Mouse (Mus musculus): ENCODE measurements around the gene Htr5b. TPM values are rescaled to one million over a fixed set of nuclear protein-coding genes. Genes with fewer than 3 reads are reported as not detected.

The Htr5b gene
- polyA plus RNA-seq, 1 experiment from 2014 or later, result not detected

DNA sequence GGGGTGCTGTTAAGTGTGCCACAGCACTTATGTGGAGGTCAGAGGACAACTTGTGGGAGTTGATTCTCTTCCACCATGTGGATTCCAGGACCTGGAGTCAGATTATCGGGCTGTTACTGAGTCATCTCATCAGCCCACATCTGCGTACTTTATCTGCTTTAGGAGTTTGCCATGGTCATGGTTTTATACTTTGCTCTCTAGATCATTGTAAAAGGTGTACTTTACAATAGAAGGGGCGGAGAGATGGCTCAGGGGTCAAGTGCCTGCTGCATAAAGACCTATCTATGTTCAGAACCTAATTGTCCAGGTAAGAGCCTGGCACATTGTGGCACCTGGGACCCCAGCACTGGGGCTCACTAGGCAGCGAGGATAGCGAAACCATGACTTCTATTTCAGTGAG, 48.9 kb downstream of the Htr5b start:
- Histone ChIP-seq H3K36me3 (peaks cover 14% of the 10 kb centered on the region; the same call in 1 of the 2 replicates), H3K4me1 (no peaks in the 10 kb centered on the region), H3K27ac (no peak overlapping the region), H3K9ac (no peak overlapping the region), H3K27me3 (no peaks in the 10 kb centered on the region), H3K9me3 (no peaks in the 10 kb centered on the region), H3K4me2 (no peak overlapping the region), H3K4me3 (no peak overlapping the region)
- no peak for ATAC-seq (ENCODE audit: borderline replicate concordance, extremely low read depth, low FRiP score, low TSS enrichment)
- WGBS, result 93% methylated on average over 5 of the region's 5 CpGs

GRCm38 (mm10) chr1:121478284-121478980, 49.8 kb downstream of the Htr5b start:
- WGBS, result 73% methylated on average over 12 of the region's 12 CpGs
- no peaks in the 10 kb centered on the region for H3K9me3 ChIP-seq
- no peaks in the 10 kb centered on the region for H3K27me3 ChIP-seq
- no peak for ATAC-seq (ENCODE audit: borderline replicate concordance, extremely low read depth, low FRiP score, low TSS enrichment)
- no peak overlapping the region for H3K4me3 ChIP-seq
- H3K9ac ChIP-seq, result no peak overlapping the region
- peaks cover 14% of the 10 kb centered on the region; the same call in 1 of the 2 replicates for H3K36me3 ChIP-seq
- H3K4me1 ChIP-seq, result no peaks in the 10 kb centered on the region
- H3K27ac ChIP-seq, result no peak overlapping the region
- no peak overlapping the region for H3K4me2 ChIP-seq

DNA sequence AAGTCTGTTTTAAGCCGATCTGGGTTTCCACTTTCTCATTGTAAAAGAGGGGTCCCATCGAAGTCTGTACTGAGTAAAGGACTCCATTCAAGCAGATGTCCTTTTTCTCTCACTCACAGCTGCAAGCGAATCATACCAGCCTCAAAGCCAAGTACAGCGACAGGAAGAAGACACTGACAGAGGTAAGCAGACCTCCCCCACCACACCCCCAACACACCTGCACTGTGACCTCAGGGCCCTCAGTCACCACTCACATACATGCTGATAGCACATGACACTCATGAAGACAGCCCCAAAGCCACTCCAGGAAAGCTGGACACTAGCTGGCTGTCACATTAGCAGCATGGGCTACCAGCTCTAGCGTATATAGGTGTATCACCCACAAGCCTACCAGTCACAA, 50.5 kb downstream of the Htr5b start:
- 93% methylated on average over 5 of the region's 5 CpGs for WGBS
- no peak overlapping the region for H3K27ac ChIP-seq
- no peaks in the 10 kb centered on the region for H3K4me1 ChIP-seq
- no peak overlapping the region for H3K9ac ChIP-seq
- H3K4me2 ChIP-seq, result no peak overlapping the region
- ATAC-seq (ENCODE audit: borderline replicate concordance, extremely low read depth, low FRiP score, low TSS enrichment), result no peak
- no peak overlapping the region for H3K4me3 ChIP-seq
- H3K9me3 ChIP-seq, result no peaks in the 10 kb centered on the region
- H3K36me3 ChIP-seq, result peaks cover 13% of the 10 kb centered on the region; the same call in 1 of the 2 replicates
- no peaks in the 10 kb centered on the region for H3K27me3 ChIP-seq

DNA sequence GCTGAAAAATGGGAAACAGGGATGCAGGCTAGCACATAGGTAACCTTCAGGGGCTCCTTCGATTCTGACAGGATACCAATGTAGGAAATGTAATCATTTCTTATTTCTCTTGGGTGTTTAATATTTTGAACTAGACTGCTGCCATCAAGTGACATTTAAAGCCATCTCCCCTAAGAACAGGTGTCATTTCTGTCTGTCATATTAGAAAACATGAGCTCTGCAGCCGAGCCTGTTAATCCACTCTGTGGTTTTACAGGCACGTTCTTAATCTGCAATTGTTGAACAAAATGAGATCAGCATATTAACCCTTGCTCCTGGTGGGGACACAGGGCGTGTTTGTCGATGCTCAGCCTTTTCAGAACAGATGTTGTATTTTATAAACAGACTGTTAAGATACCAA, 56.8 kb downstream of the Htr5b start:
- H3K9me3 ChIP-seq, result no peaks in the 10 kb centered on the region
- no peak for ATAC-seq (ENCODE audit: borderline replicate concordance, extremely low read depth, low FRiP score, low TSS enrichment)
- no peaks in the 10 kb centered on the region for H3K4me1 ChIP-seq
- no peak overlapping the region for H3K4me3 ChIP-seq
- no peak overlapping the region for H3K4me2 ChIP-seq
- no peaks in the 10 kb centered on the region for H3K27me3 ChIP-seq
- no peak overlapping the region for H3K9ac ChIP-seq
- H3K27ac ChIP-seq, result no peak overlapping the region
- H3K36me3 ChIP-seq, result no peaks in the 10 kb centered on the region
- WGBS, result 47% methylated on average over 5 of the region's 5 CpGs

GRCm38 (mm10) chr1:121468271-121468670, 60.0 kb downstream of the Htr5b start:
- Histone ChIP-seq H3K27me3 (no peaks in the 10 kb centered on the region), H3K4me2 (no peak overlapping the region), H3K4me3 (no peak overlapping the region), H3K36me3 (no peaks in the 10 kb centered on the region), H3K4me1 (no peaks in the 10 kb centered on the region), H3K9ac (no peak overlapping the region), H3K9me3 (no peaks in the 10 kb centered on the region), H3K27ac (no peak overlapping the region)
- WGBS, result 87% methylated on average over 2 of the region's 2 CpGs
- ATAC-seq (ENCODE audit: borderline replicate concordance, extremely low read depth, low FRiP score, low TSS enrichment), result no peak

- H3K9me3 ChIP-seq, result no peaks in the 10 kb centered on the region
- no peak overlapping the region for H3K4me2 ChIP-seq
- no peaks in the 10 kb centered on the region for H3K27me3 ChIP-seq
- no peak overlapping the region for H3K27ac ChIP-seq
- ATAC-seq (ENCODE audit: borderline replicate concordance, extremely low read depth, low FRiP score, low TSS enrichment), result no peak
- WGBS, result 82% methylated on average over 3 of the region's 3 CpGs
- H3K4me1 ChIP-seq, result no peaks in the 10 kb centered on the region
- H3K9ac ChIP-seq, result no peak overlapping the region
- H3K4me3 ChIP-seq, result no peak overlapping the region
- H3K36me3 ChIP-seq, result no peaks in the 10 kb centered on the region; the same call in none of the 2 replicates
Measured at GRCm38 (mm10) chr1:121466276-121466675, 62.0 kb downstream of the Htr5b start.

GRCm38 (mm10) chr1:121463806-121464205, 64.5 kb downstream of the Htr5b start:
- Histone ChIP-seq H3K36me3 (no peaks in the 10 kb centered on the region; the same call in none of the 2 replicates), H3K4me3 (no peak overlapping the region), H3K27me3 (no peaks in the 10 kb centered on the region), H3K9ac (no peak overlapping the region), H3K27ac (no peak overlapping the region), H3K9me3 (no peaks in the 10 kb centered on the region), H3K4me1 (no peaks in the 10 kb centered on the region), H3K4me2 (no peak overlapping the region)
- ATAC-seq (ENCODE audit: borderline replicate concordance, extremely low read depth, low FRiP score, low TSS enrichment), result no peak
- 61% methylated on average over 7 of the region's 7 CpGs for WGBS

DNA sequence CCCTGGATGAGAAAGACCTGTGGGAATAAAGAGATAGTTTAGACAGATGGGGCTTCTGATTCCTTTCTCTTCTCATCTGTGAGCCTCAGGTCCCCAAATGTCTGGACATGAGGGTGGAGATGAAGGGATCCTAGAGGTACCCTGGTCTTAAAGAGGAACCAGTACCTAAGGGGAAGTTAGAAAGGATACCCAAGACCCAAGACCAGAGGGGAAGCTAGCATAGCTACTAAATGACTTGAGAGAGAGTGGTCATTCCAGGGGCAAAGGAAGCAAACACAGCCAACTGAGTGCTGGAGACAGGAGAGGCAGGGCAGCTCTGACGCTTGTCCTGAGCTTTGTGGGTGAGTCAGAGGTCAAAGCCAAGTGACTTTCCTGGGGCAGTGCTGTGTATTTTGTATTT, 65.6 kb downstream of the Htr5b start:
- Histone ChIP-seq H3K36me3 (no peaks in the 10 kb centered on the region; the same call in none of the 2 replicates), H3K4me1 (no peaks in the 10 kb centered on the region), H3K9ac (no peak overlapping the region), H3K27me3 (no peaks in the 10 kb centered on the region), H3K4me2 (no peak overlapping the region), H3K4me3 (no peak overlapping the region), H3K27ac (no peak overlapping the region), H3K9me3 (no peaks in the 10 kb centered on the region)
- ATAC-seq (ENCODE audit: borderline replicate concordance, extremely low read depth, low FRiP score, low TSS enrichment), result no peak
- WGBS, result 71% methylated on average over 1 of the region's 1 CpGs

GRCm38 (mm10) chr1:121461895-121462294, 66.4 kb downstream of the Htr5b start:
- H3K4me2 ChIP-seq, result no peak overlapping the region
- H3K9me3 ChIP-seq, result no peaks in the 10 kb centered on the region
- ATAC-seq (ENCODE audit: borderline replicate concordance, extremely low read depth, low FRiP score, low TSS enrichment), result no peak
- H3K4me1 ChIP-seq, result no peaks in the 10 kb centered on the region
- H3K9ac ChIP-seq, result no peak overlapping the region
- H3K36me3 ChIP-seq, result no peaks in the 10 kb centered on the region; the same call in none of the 2 replicates
- no peaks in the 10 kb centered on the region for H3K27me3 ChIP-seq
- 82% methylated on average over 7 of the region's 7 CpGs for WGBS
- H3K27ac ChIP-seq, result no peak overlapping the region
- H3K4me3 ChIP-seq, result no peak overlapping the region

GRCm38 (mm10) chr1:121460077-121460476, 68.2 kb downstream of the Htr5b start:
- Histone ChIP-seq H3K4me1 (no peaks in the 10 kb centered on the region), H3K9me3 (no peaks in the 10 kb centered on the region), H3K9ac (no peak overlapping the region), H3K36me3 (no peaks in the 10 kb centered on the region; the same call in none of the 2 replicates), H3K4me3 (no peak overlapping the region), H3K4me2 (no peak overlapping the region), H3K27me3 (no peaks in the 10 kb centered on the region), H3K27ac (no peak overlapping the region)
- 69% methylated on average over 6 of the region's 6 CpGs for WGBS
- no peak for ATAC-seq (ENCODE audit: borderline replicate concordance, extremely low read depth, low FRiP score, low TSS enrichment)

Data from lung, embryonic 15.5 days (tissue).